Mouse (Mus musculus): ENCODE measurements around the gene Chn2. TPM values are rescaled to one million over a fixed set of nuclear protein-coding genes. Genes with fewer than 3 reads are reported as not detected.

Chn2 gene
- total RNA-seq, 2 experiments from 2014 or later = 3.0 to 4.3 TPM

- no peak for DNase-seq (ENCODE audit: low spot score)
- intact Hi-C loops (cut with DNase I) = no loop called here
Measured at GRCm38 (mm10) chr6:54111416-54111984, 72.1 kb downstream of the Chn2 start.

- intact Hi-C loops (cut with DNase I) = no loop called here
- DNase-seq (ENCODE audit: low spot score) = no peak
Measured at GRCm38 (mm10) chr6:54113338-54113737, 74.0 kb downstream of the Chn2 start.

- intact Hi-C loops (cut with DNase I) = no loop called here
- DNase-seq (ENCODE audit: low spot score) = no peak
Measured at GRCm38 (mm10) chr6:54114412-54114811, 75.1 kb downstream of the Chn2 start.

GRCm38 (mm10) chr6:54116299-54116698 is 76.9 kb downstream of the Chn2 start:
- intact Hi-C loops (cut with DNase I) = no loop called here
- DNase-seq (ENCODE audit: low spot score) = no peak

GRCm38 (mm10) chr6:54117001-54117591 is 77.7 kb downstream of the Chn2 start:
- DNase-seq (ENCODE audit: low spot score) = no peak
- intact Hi-C loops (cut with DNase I) = no loop called here

GRCm38 (mm10) chr6:54118395-54118794 is 79.0 kb downstream of the Chn2 start:
- intact Hi-C loops (cut with DNase I) = no loop called here
- DNase-seq (ENCODE audit: low spot score) = no peak

GRCm38 (mm10) chr6:54118897-54119296 is 79.5 kb downstream of the Chn2 start:
- intact Hi-C loops (cut with DNase I) = no loop called here
- no peak for DNase-seq (ENCODE audit: low spot score)

GRCm38 (mm10) chr6:54119461-54119860 is 80.1 kb downstream of the Chn2 start:
- no peak for DNase-seq (ENCODE audit: low spot score)
- intact Hi-C loops (cut with DNase I) = no loop called here

GRCm38 (mm10) chr6:54119885-54120666 is 80.7 kb downstream of the Chn2 start:
- no peak for DNase-seq (ENCODE audit: low spot score)
- intact Hi-C loops (cut with DNase I) = no loop called here

- intact Hi-C loops (cut with DNase I) = no loop called here
- DNase-seq (ENCODE audit: low spot score) = no peak
Measured at GRCm38 (mm10) chr6:54120889-54121288, 81.5 kb downstream of the Chn2 start.

- DNase-seq (ENCODE audit: low spot score) = no peak
- intact Hi-C loops (cut with DNase I) = no loop called here
Measured at GRCm38 (mm10) chr6:54124519-54124918, 85.2 kb downstream of the Chn2 start.

GRCm38 (mm10) chr6:54125536-54125935 is 86.2 kb downstream of the Chn2 start:
- intact Hi-C loops (cut with DNase I) = no loop called here
- DNase-seq (ENCODE audit: low spot score) = no peak

- intact Hi-C loops (cut with DNase I) = no loop called here
- DNase-seq (ENCODE audit: low spot score) = no peak
Measured at GRCm38 (mm10) chr6:54126225-54126992, 87.1 kb downstream of the Chn2 start.

- intact Hi-C loops (cut with DNase I) = no loop called here
- DNase-seq (ENCODE audit: low spot score) = no peak
Measured at GRCm38 (mm10) chr6:54126993-54127697, 87.8 kb downstream of the Chn2 start.

- DNase-seq (ENCODE audit: low spot score) = no peak
- intact Hi-C loops (cut with DNase I) = no loop called here
Measured at GRCm38 (mm10) chr6:54128702-54129101, 89.3 kb downstream of the Chn2 start.

- intact Hi-C loops (cut with DNase I) = no loop called here
- DNase-seq (ENCODE audit: low spot score) = no peak
Measured at GRCm38 (mm10) chr6:54129570-54129969, 90.2 kb downstream of the Chn2 start.

GRCm38 (mm10) chr6:54130881-54131280 is 91.5 kb downstream of the Chn2 start:
- intact Hi-C loops (cut with DNase I) = no loop called here
- DNase-seq (ENCODE audit: low spot score) = no peak

- no peak for DNase-seq (ENCODE audit: low spot score)
- intact Hi-C loops (cut with DNase I) = no loop called here
Measured at GRCm38 (mm10) chr6:54132576-54132975, 93.2 kb downstream of the Chn2 start.

GRCm38 (mm10) chr6:54133231-54133630 is 93.9 kb downstream of the Chn2 start:
- DNase-seq (ENCODE audit: low spot score) = no peak

GRCm38 (mm10) chr6:54138157-54138556 is 98.8 kb downstream of the Chn2 start:
- DNase-seq (ENCODE audit: low spot score) = no peak
- intact Hi-C loops (cut with DNase I) = no loop called here

More at GRCm38 (mm10) chr6:54133231-54133630, 93.9 kb downstream of the Chn2 start:
- intact Hi-C loops (cut with DNase I) = no loop called here

All from heart, postnatal 25 days (tissue).